Mouse (Mus musculus): ENCODE measurements around the gene 4933434E20Rik.

Gene 4933434E20Rik

GRCm38 (mm10) chr3:90051441-90052350 lies at the start of gene 4933434E20Rik:
Gene 4933434E20Rik (plus strand): TSS chr3:90051636.
- peak; percentile 61 for DNase-seq (ENCODE audit: low read depth, low spot score)

- no peak for DNase-seq (ENCODE audit: low read depth, low spot score)
Observed at GRCm38 (mm10) chr3:90004091-90004796, 47.2 kb upstream of the 4933434E20Rik start.

GRCm38 (mm10) chr3:90010291-90010690 lies 41.1 kb upstream of the 4933434E20Rik start:
- DNase-seq (ENCODE audit: low read depth, low spot score), result no peak

- DNase-seq (ENCODE audit: low read depth, low spot score), result no peak
Observed at GRCm38 (mm10) chr3:90016626-90017025, 34.8 kb upstream of the 4933434E20Rik start.

GRCm38 (mm10) chr3:90034653-90035052 lies 16.8 kb upstream of the 4933434E20Rik start:
- DNase-seq (ENCODE audit: low read depth, low spot score), result no peak

GRCm38 (mm10) chr3:90036263-90036662 lies 15.2 kb upstream of the 4933434E20Rik start:
- DNase-seq (ENCODE audit: low read depth, low spot score), result no peak

- DNase-seq (ENCODE audit: low read depth, low spot score), result no peak
Observed at GRCm38 (mm10) chr3:90049691-90050090, 1.7 kb upstream of the 4933434E20Rik start.

GRCm38 (mm10) chr3:90052351-90053241 lies 1.2 kb downstream of the 4933434E20Rik start, which contains the start of gene Ubap2l:
Gene Ubap2l (minus strand): TSS chr3:90052628.
- DNase-seq (ENCODE audit: low read depth, low spot score), result peak; percentile 100

- no peak for DNase-seq (ENCODE audit: low read depth, low spot score)
Observed at GRCm38 (mm10) chr3:90061549-90061948, 10.1 kb downstream of the 4933434E20Rik start.

- no peak for DNase-seq (ENCODE audit: low read depth, low spot score)
Observed at GRCm38 (mm10) chr3:90062539-90062938, 11.1 kb downstream of the 4933434E20Rik start.

GRCm38 (mm10) chr3:90064383-90064782 lies 12.9 kb downstream of the 4933434E20Rik start:
- no peak for DNase-seq (ENCODE audit: low read depth, low spot score)

- peak; percentile 63 for DNase-seq (ENCODE audit: low read depth, low spot score)
Observed at GRCm38 (mm10) chr3:90065553-90065952, 14.1 kb downstream of the 4933434E20Rik start.

GRCm38 (mm10) chr3:90067851-90068250 lies 16.4 kb downstream of the 4933434E20Rik start:
- DNase-seq (ENCODE audit: low read depth, low spot score), result no peak

GRCm38 (mm10) chr3:90069688-90070087 lies 18.3 kb downstream of the 4933434E20Rik start:
- DNase-seq (ENCODE audit: low read depth, low spot score), result no peak

GRCm38 (mm10) chr3:90072294-90072693 lies 20.9 kb downstream of the 4933434E20Rik start, which contains the start of gene Tpm3:
Gene Tpm3 (plus strand): TSS chr3:90072649.
- no peak for DNase-seq (ENCODE audit: low read depth, low spot score)

- peak; percentile 93 for DNase-seq (ENCODE audit: low read depth, low spot score)
Observed at GRCm38 (mm10) chr3:90076921-90077716, 25.7 kb downstream of the 4933434E20Rik start.

GRCm38 (mm10) chr3:90078224-90078623 lies 26.8 kb downstream of the 4933434E20Rik start:
- DNase-seq (ENCODE audit: low read depth, low spot score), result no peak

GRCm38 (mm10) chr3:90079133-90079762 lies 27.8 kb downstream of the 4933434E20Rik start:
- peak; percentile 97 for DNase-seq (ENCODE audit: low read depth, low spot score)

- DNase-seq (ENCODE audit: low read depth, low spot score), result peak; percentile 83
Observed at GRCm38 (mm10) chr3:90079763-90080497, 28.5 kb downstream of the 4933434E20Rik start.
